Mouse (Mus musculus): ENCODE measurements around the gene Slc22a12. TPM values are rescaled to one million over a fixed set of nuclear protein-coding genes. Genes with fewer than 3 reads are reported as not detected.

Slc22a12 gene
- polyA plus RNA-seq, 1 experiment = not detected

GRCm38 (mm10) chr19:6565136-6565535, 22.3 kb upstream of the Slc22a12 start:
- Histone ChIP-seq H3K79me2 (ENCODE audit: control insufficient read depth, insufficient read depth) (no peaks in the 10 kb centered on the region), H3K36me3 (ENCODE audit: control insufficient read depth, insufficient read depth) (no peaks in the 10 kb centered on the region), H3K4me3 (ENCODE audit: insufficient read depth, poor library complexity, severe bottlenecking) (no peak overlapping the region), H3K27me3 (ENCODE audit: control insufficient read depth, insufficient read depth, insufficient read length) (peaks cover 23% of the 10 kb centered on the region), H3K79me3 (ENCODE audit: low read depth) (no peaks in the 10 kb centered on the region), H3ac (ENCODE audit: control insufficient read depth, insufficient read length, low read depth) (no peak overlapping the region)
- no peak for TF ChIP-seq FOSL1 (IDR thresholded peaks at IDR 0.05; ENCODE audit: insufficient read depth, low read length, poor library complexity, severe bottlenecking)
- no peak for TF ChIP-seq MYOG (IDR thresholded peaks at IDR 0.05; ENCODE audit: control insufficient read depth, extremely low read depth, insufficient read length)
- TF ChIP-seq MYOD1 (IDR thresholded peaks at IDR 0.05; ENCODE audit: control insufficient read depth, insufficient read length, low read depth) = no peak
- no peak for TF ChIP-seq CTCF (IDR thresholded peaks at IDR 0.05; ENCODE audit: control insufficient read depth, insufficient read depth, insufficient read length)
- TF ChIP-seq CEBPB (IDR thresholded peaks at IDR 0.05; ENCODE audit: low read depth) = no peak
- TF ChIP-seq USF1 (IDR thresholded peaks at IDR 0.05; ENCODE audit: low read depth) = no peak
- TF ChIP-seq MAX (IDR thresholded peaks at IDR 0.05) = no peak

DNA sequence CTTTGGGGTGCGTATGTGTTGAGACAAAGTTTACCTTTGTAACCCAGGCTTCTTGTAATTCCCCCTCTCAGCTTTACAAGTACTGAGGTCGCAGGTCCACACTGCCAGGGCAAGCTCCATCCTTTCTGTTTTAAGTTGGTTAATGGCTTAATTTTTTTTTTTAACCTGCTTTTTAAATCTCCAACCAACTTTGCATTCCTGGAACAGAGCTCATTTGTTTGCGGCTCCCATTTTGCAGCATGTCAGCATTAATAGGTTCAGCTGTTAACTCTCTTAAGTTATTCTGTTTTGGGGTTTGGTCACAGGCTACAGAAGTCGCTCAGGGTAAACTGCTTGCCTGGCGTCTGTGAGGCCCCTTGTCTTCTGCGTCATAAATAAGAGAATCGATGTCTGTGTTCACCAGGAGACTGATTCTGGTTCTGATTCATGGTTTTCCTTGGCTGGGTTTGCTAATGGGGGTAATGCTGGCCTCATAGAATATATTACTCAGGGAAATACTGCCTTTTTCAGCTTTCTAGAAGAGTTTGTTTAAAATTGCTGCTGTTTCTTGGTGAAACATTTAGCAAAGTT, 17.5 kb upstream of the Slc22a12 start:
- no peaks in the 10 kb centered on the region for H3K36me3 ChIP-seq (ENCODE audit: control insufficient read depth, insufficient read depth)
- H3ac ChIP-seq (ENCODE audit: control insufficient read depth, insufficient read length, low read depth) = no peak overlapping the region
- TF ChIP-seq MYOD1 (IDR thresholded peaks at IDR 0.05; ENCODE audit: control insufficient read depth, insufficient read length, low read depth) = no peak
- TF ChIP-seq CTCF (IDR thresholded peaks at IDR 0.05; ENCODE audit: control insufficient read depth, insufficient read depth, insufficient read length) = no peak
- TF ChIP-seq MAX (IDR thresholded peaks at IDR 0.05) = no peak
- no peak for TF ChIP-seq CEBPB (IDR thresholded peaks at IDR 0.05; ENCODE audit: low read depth)
- no peak for TF ChIP-seq FOSL1 (IDR thresholded peaks at IDR 0.05; ENCODE audit: insufficient read depth, low read length, poor library complexity, severe bottlenecking)
- TF ChIP-seq USF1 (IDR thresholded peaks at IDR 0.05; ENCODE audit: low read depth) = no peak
- TF ChIP-seq MYOG (IDR thresholded peaks at IDR 0.05; ENCODE audit: control insufficient read depth, extremely low read depth, insufficient read length) = no peak
- H3K27me3 ChIP-seq (ENCODE audit: control insufficient read depth, insufficient read depth, insufficient read length) = peaks cover 22% of the 10 kb centered on the region
- H3K79me2 ChIP-seq (ENCODE audit: control insufficient read depth, insufficient read depth) = no peaks in the 10 kb centered on the region
- H3K4me3 ChIP-seq (ENCODE audit: insufficient read depth, poor library complexity, severe bottlenecking) = no peak overlapping the region
- H3K79me3 ChIP-seq (ENCODE audit: low read depth) = no peaks in the 10 kb centered on the region

- TF ChIP-seq MYOG (IDR thresholded peaks at IDR 0.05; ENCODE audit: control insufficient read depth, extremely low read depth, insufficient read length) (no peak), MAX (IDR thresholded peaks at IDR 0.05) (no peak), MYOD1 (IDR thresholded peaks at IDR 0.05; ENCODE audit: control insufficient read depth, insufficient read length, low read depth) (no peak), CEBPB (IDR thresholded peaks at IDR 0.05; ENCODE audit: low read depth) (no peak), USF1 (IDR thresholded peaks at IDR 0.05; ENCODE audit: low read depth) (no peak), FOSL1 (IDR thresholded peaks at IDR 0.05; ENCODE audit: insufficient read depth, low read length, poor library complexity, severe bottlenecking) (no peak), CTCF (IDR thresholded peaks at IDR 0.05; ENCODE audit: control insufficient read depth, insufficient read depth, insufficient read length) (no peak)
- no peaks in the 10 kb centered on the region for H3K36me3 ChIP-seq (ENCODE audit: control insufficient read depth, insufficient read depth)
- no peak overlapping the region for H3K4me3 ChIP-seq (ENCODE audit: insufficient read depth, poor library complexity, severe bottlenecking)
- no peak overlapping the region for H3ac ChIP-seq (ENCODE audit: control insufficient read depth, insufficient read length, low read depth)
- peaks cover 21% of the 10 kb centered on the region for H3K27me3 ChIP-seq (ENCODE audit: control insufficient read depth, insufficient read depth, insufficient read length)
- H3K79me2 ChIP-seq (ENCODE audit: control insufficient read depth, insufficient read depth) = no peaks in the 10 kb centered on the region
- no peaks in the 10 kb centered on the region for H3K79me3 ChIP-seq (ENCODE audit: low read depth)
These were observed 16.7 kb upstream of the Slc22a12 start for GRCm38 (mm10) chr19:6559576-6559975.

GRCm38 (mm10) chr19:6553819-6554582, 11.2 kb upstream of the Slc22a12 start:
- no peaks in the 10 kb centered on the region for H3K79me3 ChIP-seq (ENCODE audit: low read depth)
- TF ChIP-seq USF1 (IDR thresholded peaks at IDR 0.05; ENCODE audit: low read depth) (no peak), CEBPB (IDR thresholded peaks at IDR 0.05; ENCODE audit: low read depth) (no peak), CTCF (IDR thresholded peaks at IDR 0.05; ENCODE audit: control insufficient read depth, insufficient read depth, insufficient read length) (no peak), FOSL1 (IDR thresholded peaks at IDR 0.05; ENCODE audit: insufficient read depth, low read length, poor library complexity, severe bottlenecking) (no peak), MYOD1 (IDR thresholded peaks at IDR 0.05; ENCODE audit: control insufficient read depth, insufficient read length, low read depth) (no peak), MYOG (IDR thresholded peaks at IDR 0.05; ENCODE audit: control insufficient read depth, extremely low read depth, insufficient read length) (no peak), MAX (IDR thresholded peaks at IDR 0.05) (no peak)
- no peak overlapping the region for H3K4me3 ChIP-seq (ENCODE audit: insufficient read depth, poor library complexity, severe bottlenecking)
- no peak overlapping the region for H3ac ChIP-seq (ENCODE audit: control insufficient read depth, insufficient read length, low read depth)
- H3K79me2 ChIP-seq (ENCODE audit: control insufficient read depth, insufficient read depth) = no peaks in the 10 kb centered on the region
- no peaks in the 10 kb centered on the region for H3K36me3 ChIP-seq (ENCODE audit: control insufficient read depth, insufficient read depth)
- H3K27me3 ChIP-seq (ENCODE audit: control insufficient read depth, insufficient read depth, insufficient read length) = peaks cover 17% of the 10 kb centered on the region

DNA sequence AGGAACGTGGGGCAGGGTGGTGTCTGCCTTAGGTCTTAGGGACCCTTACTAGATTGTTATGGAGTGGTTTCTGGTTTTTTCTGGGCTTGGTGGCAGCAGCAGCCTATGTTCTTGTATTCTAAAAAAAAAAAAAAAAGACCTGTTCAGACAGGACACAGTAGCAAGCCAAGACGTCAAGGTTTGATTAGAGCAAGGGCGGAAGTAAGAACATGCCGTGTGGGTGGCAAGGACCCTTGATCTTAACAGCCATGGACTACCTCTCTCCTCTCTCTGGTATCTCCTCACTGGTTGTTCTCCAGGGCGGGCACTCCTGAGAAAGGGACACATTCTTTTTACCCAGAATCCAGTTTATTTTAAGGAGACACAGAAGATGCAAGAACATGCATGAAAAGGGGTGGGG, 10.3 kb upstream of the Slc22a12 start:
- H3K79me2 ChIP-seq (ENCODE audit: control insufficient read depth, insufficient read depth) = no peaks in the 10 kb centered on the region
- TF ChIP-seq MYOD1 (IDR thresholded peaks at IDR 0.05; ENCODE audit: control insufficient read depth, insufficient read length, low read depth) = no peak
- no peak for TF ChIP-seq FOSL1 (IDR thresholded peaks at IDR 0.05; ENCODE audit: insufficient read depth, low read length, poor library complexity, severe bottlenecking)
- TF ChIP-seq CTCF (IDR thresholded peaks at IDR 0.05; ENCODE audit: control insufficient read depth, insufficient read depth, insufficient read length) = no peak
- no peak for TF ChIP-seq USF1 (IDR thresholded peaks at IDR 0.05; ENCODE audit: low read depth)
- TF ChIP-seq MYOG (IDR thresholded peaks at IDR 0.05; ENCODE audit: control insufficient read depth, extremely low read depth, insufficient read length) = no peak
- no peak for TF ChIP-seq MAX (IDR thresholded peaks at IDR 0.05)
- no peak for TF ChIP-seq CEBPB (IDR thresholded peaks at IDR 0.05; ENCODE audit: low read depth)
- H3K4me3 ChIP-seq (ENCODE audit: insufficient read depth, poor library complexity, severe bottlenecking) = no peak overlapping the region

More for the DNA sequence above, 10.3 kb upstream of the Slc22a12 start:
- Histone ChIP-seq H3K36me3 (ENCODE audit: control insufficient read depth, insufficient read depth) (no peaks in the 10 kb centered on the region), H3K79me3 (ENCODE audit: low read depth) (no peaks in the 10 kb centered on the region), H3K27me3 (ENCODE audit: control insufficient read depth, insufficient read depth, insufficient read length) (peaks cover 17% of the 10 kb centered on the region), H3ac (ENCODE audit: control insufficient read depth, insufficient read length, low read depth) (no peak overlapping the region)

All from C2C12 (cell line).